21 mouse cellular contexts compared by ENCODE assay signal in genomic region chr5:148362296-148362695, GRCm38 (mm10). TPM values are rescaled to one million over a fixed set of nuclear protein-coding genes. Genes with fewer than 3 reads are reported as not detected.
DNase-seq lines count a peak whose midpoint lies in the region; ATAC-seq and TF ChIP-seq lines count a peak whose summit lies in the region.
"Had no signal": no experiment of that assay in that cellular context is flagged by ENCODE, and none has a peak within 500 bp of the region (broad histone marks: within the 10 kb centered on the region; RNA-seq: fewer than 3 reads in every experiment).

No protein-coding gene starts in this region.

- no peak overlapping the region for H3ac ChIP-seq in myocyte (ENCODE audit: control insufficient read depth, insufficient read length)

- no peaks in the 10 kb centered on the region for H3K9me3 ChIP-seq in heart, embryonic 12.5 days (replicated peaks)
- H3K9me3 ChIP-seq in kidney, embryonic 15.5 days (replicated peaks), result no peaks in the 10 kb centered on the region
- no peaks in the 10 kb centered on the region for H3K9me3 ChIP-seq in midbrain, embryonic 11.5 days (ENCODE audit: control insufficient read depth, low read length)
- H3K9me3 ChIP-seq: forebrain, embryonic 13.5 days; hindbrain, embryonic 13.5 days; limb, embryonic 13.5 days; liver, embryonic 13.5 days; midbrain, embryonic 15.5 days; neural tube, embryonic 15.5 days had no signal

- H3K4me2 ChIP-seq in heart, embryonic 12.5 days, result no peak overlapping the region
- H3K4me2 ChIP-seq in kidney, embryonic 15.5 days, result no peak overlapping the region
- H3K4me2 ChIP-seq in myocyte (ENCODE audit: low read depth), result peak overlapping the region; percentile 53
- H3K4me2 ChIP-seq in midbrain, embryonic 11.5 days, result no peak overlapping the region
- H3K4me2 ChIP-seq: forebrain, embryonic 13.5 days; hindbrain, embryonic 13.5 days; limb, embryonic 13.5 days; liver, embryonic 13.5 days; midbrain, embryonic 15.5 days; neural tube, embryonic 15.5 days had no signal

- H3K27ac ChIP-seq in heart, embryonic 12.5 days (ENCODE audit: poor library complexity, severe bottlenecking), result peak overlapping the region; percentile 86
- peak overlapping the region; percentile 81 for H3K27ac ChIP-seq in kidney, embryonic 15.5 days
- H3K27ac ChIP-seq in midbrain, embryonic 11.5 days (ENCODE audit: low read depth, low read length), result no peak overlapping the region
- H3K27ac ChIP-seq: forebrain, embryonic 13.5 days; hindbrain, embryonic 13.5 days; limb, embryonic 13.5 days; midbrain, embryonic 15.5 days; neural tube, embryonic 15.5 days had no signal

- H3K4me1 ChIP-seq in heart, embryonic 12.5 days (replicated peaks), result peaks cover 49% of the 10 kb centered on the region
- H3K4me1 ChIP-seq in kidney, embryonic 15.5 days, result peaks cover 35% of the 10 kb centered on the region
- no peaks in the 10 kb centered on the region for H3K4me1 ChIP-seq in midbrain, embryonic 11.5 days (ENCODE audit: control insufficient read depth, insufficient read depth, low read length)
- H3K4me1 ChIP-seq: forebrain, embryonic 13.5 days; hindbrain, embryonic 13.5 days; midbrain, embryonic 15.5 days; neural tube, embryonic 15.5 days had no signal

- H3K9ac ChIP-seq in heart, embryonic 12.5 days, result no peak overlapping the region
- no peak overlapping the region for H3K9ac ChIP-seq in kidney, embryonic 15.5 days
- H3K9ac ChIP-seq in midbrain, embryonic 11.5 days (ENCODE audit: low read length), result no peak overlapping the region
- H3K9ac ChIP-seq: forebrain, embryonic 13.5 days; hindbrain, embryonic 13.5 days; limb, embryonic 13.5 days; liver, embryonic 13.5 days; lung, embryonic 14.5 days; midbrain, embryonic 15.5 days; neural tube, embryonic 15.5 days had no signal

- no peak overlapping the region for H3K4me3 ChIP-seq in heart, embryonic 12.5 days
- no peak overlapping the region for H3K4me3 ChIP-seq in kidney, embryonic 15.5 days (replicated peaks)
- H3K4me3 ChIP-seq in myocyte, result no peak overlapping the region
- H3K4me3 ChIP-seq in midbrain, embryonic 11.5 days (ENCODE audit: low read depth, low read length), result no peak overlapping the region
- H3K4me3 ChIP-seq: erythroblast, embryonic 14.5 days; forebrain, embryonic 13.5 days; hindbrain, embryonic 13.5 days; limb, embryonic 13.5 days; liver, embryonic 13.5 days; midbrain, embryonic 15.5 days; neural tube, embryonic 15.5 days had no signal

- ATAC-seq in heart, embryonic 12.5 days (ENCODE audit: insufficient number of reproducible peaks, low FRiP score), result no peak
- ATAC-seq in kidney, embryonic 15.5 days (replicated peaks; ENCODE audit: low FRiP score), result no peak
- ATAC-seq in midbrain, embryonic 11.5 days (ENCODE audit: low FRiP score), result no peak
- ATAC-seq in CD4-positive, CD25-positive, alpha-beta regulatory T cell, adult 4 months, result no peak
- ATAC-seq: forebrain, embryonic 13.5 days; midbrain, embryonic 15.5 days had no signal

- WGBS in heart, embryonic 12.5 days, result 92% methylated on average over 7 of the region's 7 CpGs
- WGBS in kidney, embryonic 15.5 days, result 96% methylated on average over 7 of the region's 7 CpGs
- 97% methylated on average over 7 of the region's 7 CpGs for WGBS in midbrain, embryonic 11.5 days

- TF ChIP-seq POLR2A in myocyte (IDR thresholded peaks at IDR 0.05; ENCODE audit: insufficient read length, low read depth), result no peak

- no peak for DNase-seq in heart, adult 8-10 months (ENCODE audit: low spot score)
- no peak for DNase-seq in kidney, adult 18-20 months
- peak; percentile 57 for DNase-seq in ES-CJ7 (ENCODE audit: low read depth, low spot score)
- DNase-seq in midbrain, embryonic 11.5 days (ENCODE audit: low spot score, missing footprints), result no peak
- DNase-seq: adrenal gland, adult 2 months; cerebellum, adult 9-11 months; gastrocnemius, postnatal 10 days; liver, embryonic 13.5 days; lung, embryonic 14.5 days; right cerebral cortex, postnatal 4 days; thymus, postnatal 25 days had no signal

- H3K79me2 ChIP-seq in myocyte (ENCODE audit: control insufficient read depth, insufficient read depth), result peaks cover 85% of the 10 kb centered on the region

- peaks cover 26% of the 10 kb centered on the region for H3K36me3 ChIP-seq in heart, embryonic 12.5 days
- H3K36me3 ChIP-seq in kidney, embryonic 15.5 days, result peaks cover 6% of the 10 kb centered on the region; the same call in 1 of the 2 replicates
- H3K36me3 ChIP-seq in myocyte (ENCODE audit: control insufficient read depth, insufficient read depth), result peaks cover 26% of the 10 kb centered on the region
- H3K36me3 ChIP-seq in midbrain, embryonic 11.5 days (ENCODE audit: control insufficient read depth, insufficient read depth, low read length), result no peaks in the 10 kb centered on the region
- H3K36me3 ChIP-seq: midbrain, embryonic 15.5 days; neural tube, embryonic 15.5 days had no signal

- no peaks in the 10 kb centered on the region for H3K27me3 ChIP-seq in heart, embryonic 12.5 days (replicated peaks)
- H3K27me3 ChIP-seq in kidney, embryonic 15.5 days, result no peaks in the 10 kb centered on the region
- H3K27me3 ChIP-seq in myocyte (ENCODE audit: control insufficient read depth, insufficient read depth, insufficient read length), result no peaks in the 10 kb centered on the region
- no peaks in the 10 kb centered on the region for H3K27me3 ChIP-seq in midbrain, embryonic 11.5 days (ENCODE audit: control insufficient read depth, insufficient read depth, low read length)
- H3K27me3 ChIP-seq: forebrain, embryonic 13.5 days; hindbrain, embryonic 13.5 days; limb, embryonic 13.5 days; liver, embryonic 13.5 days; midbrain, embryonic 15.5 days; neural tube, embryonic 15.5 days had no signal

TF ChIP-seq in myocyte, 11 proteins besides CTCF, POLR2A, EP300 and RAD21:
- no peak for TF ChIP-seq TCF12 (IDR thresholded peaks at IDR 0.05; ENCODE audit: insufficient read depth, poor library complexity, severe bottlenecking)
- no peak for TF ChIP-seq CEBPB (IDR thresholded peaks at IDR 0.05; ENCODE audit: insufficient read depth, poor library complexity, severe bottlenecking)
- TF ChIP-seq SRF (IDR thresholded peaks at IDR 0.05; ENCODE audit: control insufficient read depth, insufficient read length, low read depth), result no peak
- no peak for TF ChIP-seq REST (IDR thresholded peaks at IDR 0.05; ENCODE audit: insufficient read depth, insufficient read length)
- TF ChIP-seq POLR2AphosphoS2 (IDR thresholded peaks at IDR 0.05; ENCODE audit: insufficient read length, low read depth), result no peak
- no peak for TF ChIP-seq TCF3 (IDR thresholded peaks at IDR 0.05; ENCODE audit: insufficient read length, low read depth)
- no peak for TF ChIP-seq MYOG (IDR thresholded peaks at IDR 0.05; ENCODE audit: control insufficient read depth in 1 of 3, insufficient read depth in 1 of 3, insufficient read length in 2 of 3, low read depth in 2 of 3)
- no peak for TF ChIP-seq E2F4 (IDR thresholded peaks at IDR 0.05; ENCODE audit: insufficient read depth)
- no peak for TF ChIP-seq USF1 (IDR thresholded peaks at IDR 0.05; ENCODE audit: low read depth)
- TF ChIP-seq MYOD1 (IDR thresholded peaks at IDR 0.05; ENCODE audit: control insufficient read depth in 1 of 3, insufficient read length in 2 of 3, low read depth in 2 of 3), result no peak
- TF ChIP-seq MAX (IDR thresholded peaks at IDR 0.05; ENCODE audit: low read depth), result no peak

RNA-seq across cellular contexts. Expression of gene Slc7a1, which starts 37.4 kb away (rescaled TPM):
- 24.0 and 24.2 TPM in 2 replicates for polyA plus RNA-seq in heart, embryonic 12.5 days (2016; fragmentation: Nextera tagmentation; extraction: Ambion mirVana)
- 10 to 100 TPM in 3 of 4 experiments, 1 to 10 TPM in 1; 9.3 to 13.4 (median 10.9) TPM for total RNA-seq in heart, adult 8-10 months (2022)
- polyA plus RNA-seq in kidney, embryonic 15.5 days (2015; fragmentation: Nextera tagmentation; extraction: Ambion mirVana), result 21.0 and 21.7 TPM in 2 replicates
- polyA plus RNA-seq in myocyte (2012; fragmentation: generic; extraction: Trizol), result 51.4 TPM
- 18.3 and 20.6 TPM in 2 replicates for polyA plus RNA-seq in midbrain, embryonic 11.5 days (2014; fragmentation: Nextera tagmentation; extraction: Ambion mirVana)
- polyA plus RNA-seq in CD4-positive, CD25-positive, alpha-beta regulatory T cell, adult 4 months (2017; shearing (Covaris generic)), result 10 to 100 TPM; 13.2 to 19.0 TPM
